Mouse (Mus musculus) erythroblast, embryonic 14.5 days (primary cell): Measurements from ENCODE around the gene Fxyd5.

Experiments
- GATA1 ChIP-seq: IDR thresholded peaks from 2 replicates; pipeline ENCODE4 v1.6.1; 2012; ENCODE audit warnings: low read length, inconsistent platforms, mixed read lengths
- TAL1 ChIP-seq: IDR thresholded peaks from 3 replicates; pipeline ENCODE4 v1.6.1; 2012; ENCODE audit warnings: low read length, inconsistent platforms, mixed read lengths

- TF ChIP-seq GATA1 (no peak), TAL1 (no peak)
These were observed 4.6 kb downstream of the Fxyd5 start for GRCm38 (mm10) chr7:31037675-31038074.
